Mouse (Mus musculus): ENCODE measurements at regions not wholly inside any gene's neighbourhood (a gene's known extent, or its start where the extent isn't known, plus 50 kb on each side); places are given as distances from the start of the nearest gene placed in this dataset.

DNA sequence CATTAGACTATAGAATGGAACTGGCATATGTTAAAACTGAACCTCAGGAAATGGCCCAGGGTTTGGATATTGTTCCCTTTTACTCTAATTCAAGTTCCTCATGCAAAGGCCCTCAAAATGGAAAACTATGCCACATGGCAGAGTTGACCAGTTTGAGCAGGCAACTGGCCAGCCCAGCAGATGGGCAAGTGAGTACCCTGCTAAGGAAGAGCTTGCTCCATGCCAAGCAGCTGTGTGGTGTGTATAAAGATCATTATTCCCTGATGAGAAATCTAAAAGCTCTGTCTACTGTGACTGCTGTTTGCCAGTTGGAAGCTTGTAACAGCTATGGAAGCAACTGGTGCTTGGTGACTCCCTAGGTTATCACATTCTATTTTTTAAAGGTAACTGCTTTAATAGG is 453.4 kb upstream of the Foxg1 start:
- no peak for DNase-seq (ENCODE audit: low read depth, low spot score)

DNA sequence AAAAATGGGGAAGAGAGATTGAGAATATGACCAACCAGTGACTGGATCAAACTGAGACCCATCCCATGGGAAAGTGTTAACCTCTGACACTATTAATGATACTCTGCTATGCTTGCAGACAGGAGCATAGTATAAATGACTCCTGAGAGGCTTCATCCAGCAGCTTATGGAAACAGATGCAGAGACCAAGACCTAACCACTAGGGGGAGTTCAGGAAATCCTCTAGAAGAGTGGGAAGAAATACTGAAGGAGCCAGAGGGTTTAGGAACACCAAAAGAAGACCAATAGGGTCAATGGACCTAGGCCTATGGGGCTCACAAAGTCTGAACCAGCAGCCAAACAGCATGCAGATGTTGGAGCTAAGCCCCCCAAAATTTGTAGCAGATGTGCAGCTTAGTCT is 436.0 kb upstream of the Foxg1 start:
- peak; percentile 42 for DNase-seq (ENCODE audit: low read depth, low spot score)

DNA sequence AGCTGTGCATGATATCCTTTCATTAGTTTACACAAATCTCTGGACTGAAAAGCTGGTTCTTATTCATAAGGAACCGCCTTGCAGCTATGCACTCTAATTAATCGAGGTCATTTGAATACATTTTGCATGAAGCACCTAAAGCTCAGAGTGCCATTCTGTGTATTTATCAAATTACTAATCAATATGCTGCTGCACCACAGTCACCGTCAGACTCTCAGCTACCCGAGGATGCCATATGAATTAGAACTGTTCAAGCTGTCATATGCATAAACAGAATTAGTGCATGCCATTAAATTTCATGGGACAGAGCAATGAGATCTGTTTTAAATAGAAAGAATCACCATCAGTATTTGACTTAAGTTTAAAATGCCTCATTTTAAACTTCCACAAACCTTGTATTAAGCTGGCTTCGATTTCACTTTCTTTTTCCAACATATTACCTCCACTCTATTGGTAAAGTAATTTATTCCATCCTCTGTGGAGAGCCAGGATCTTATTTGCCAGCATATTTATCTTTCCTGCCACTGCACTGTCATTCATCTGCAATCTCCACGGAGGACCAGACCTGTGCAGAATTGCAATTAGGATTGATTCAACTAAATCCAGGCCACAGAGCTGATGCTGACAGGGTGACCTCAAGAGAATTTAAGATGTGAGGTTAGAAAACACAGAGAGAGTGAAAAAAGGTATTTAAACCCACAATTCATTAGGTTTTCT is 423.0 kb upstream of the Foxg1 start:
- no peak for DNase-seq (ENCODE audit: low read depth, low spot score)

DNA sequence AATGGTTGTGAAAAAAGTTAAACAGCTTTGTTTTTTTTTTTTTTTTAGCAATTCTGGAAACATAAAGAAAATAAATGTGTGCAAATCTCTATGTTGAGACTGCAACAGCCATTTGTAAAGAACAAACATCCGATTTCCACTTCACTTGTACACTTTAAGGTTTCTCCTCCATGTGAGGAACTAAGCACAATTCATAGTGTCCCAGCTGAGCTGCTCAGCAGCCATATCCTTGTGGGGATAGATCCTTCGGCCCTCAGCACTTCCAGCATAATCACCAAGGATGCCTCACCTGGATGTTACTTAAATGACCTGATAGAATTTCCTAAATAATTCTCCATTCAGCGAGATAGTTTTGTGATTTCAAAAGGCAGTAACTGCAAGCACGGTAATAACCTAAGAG is 422.4 kb upstream of the Foxg1 start:
- DNase-seq (ENCODE audit: low read depth, low spot score), result no peak

DNA sequence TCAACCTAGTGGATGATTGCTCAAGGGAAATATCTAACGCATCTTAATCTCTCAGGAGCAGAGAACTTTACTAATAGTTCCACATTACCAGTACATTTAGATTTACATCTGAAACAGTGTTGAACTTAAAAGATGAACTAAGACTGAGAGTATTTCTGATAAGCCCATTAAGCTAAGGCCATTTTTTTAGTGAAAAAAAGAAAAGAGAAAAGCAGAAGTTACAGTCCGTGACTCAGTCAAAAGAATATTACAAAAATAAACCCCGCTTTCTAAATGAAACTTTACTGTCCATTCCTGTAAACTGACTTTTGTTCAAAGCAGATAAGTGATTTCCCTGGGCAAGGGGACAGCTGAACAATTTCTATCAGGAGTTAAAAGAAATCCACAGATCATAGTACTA is 419.0 kb upstream of the Foxg1 start:
- no peak for DNase-seq (ENCODE audit: low read depth, low spot score)
